Mouse (Mus musculus) testis, adult 2 months (tissue): ENCODE results near the gene Dmrtb1. TPM values are rescaled to one million over a fixed set of nuclear protein-coding genes. Genes with fewer than 3 reads are reported as not detected.

ENCODE experiments used
- H3K27ac ChIP-seq: fragments of 200-500 bp; 2 replicates; pipeline ENCODE4 v1.5.1; 2012; ENCODE audit warnings: low read depth, low read length; ENCODE audit not compliant: control insufficient read depth, insufficient read depth
- H3K27me3 ChIP-seq: fragments of 200-500 bp; 2 replicates; pipeline ENCODE4 v1.6.1; 2012; ENCODE audit warnings: mild to moderate bottlenecking, low read length, moderate library complexity; ENCODE audit not compliant: control insufficient read depth, insufficient read depth
- H3K36me3 ChIP-seq: fragments of 200-500 bp; 2 replicates; pipeline ENCODE4 v1.6.1; 2012; ENCODE audit warnings: mild to moderate bottlenecking, low read length; ENCODE audit not compliant: control insufficient read depth, insufficient read depth
- H3K4me1 ChIP-seq: fragments of 200-500 bp; 2 replicates; pipeline ENCODE4 v1.6.1; 2012; ENCODE audit warnings: low read length; ENCODE audit not compliant: control insufficient read depth, insufficient read depth
- H3K4me3 ChIP-seq: fragments of 200-500 bp; 2 replicates; pipeline ENCODE4 v1.5.1; 2012; ENCODE audit warnings: low read depth, mild to moderate bottlenecking, low read length, moderate library complexity, mixed read lengths; ENCODE audit not compliant: control insufficient read depth
- CTCF ChIP-seq: fragments of 200-500 bp; IDR thresholded peaks from 2 replicates; pipeline ENCODE4 v1.5.1; 2012; ENCODE audit warnings: low read depth, mild to moderate bottlenecking, inconsistent platforms, low read length, moderate library complexity; ENCODE audit not compliant: control insufficient read depth, insufficient read depth, insufficient replicate concordance
- POLR2A ChIP-seq: fragments of 200-500 bp; IDR thresholded peaks from 2 replicates; pipeline ENCODE4 v1.6.1; 2012; ENCODE audit warnings: low read depth, mild to moderate bottlenecking, inconsistent platforms, low read length, moderate library complexity; ENCODE audit not compliant: control insufficient read depth
- polyA plus RNA-seq: library from polyadenylated mRNA; depleted of rRNA; stranded (reverse); fragments of >200 nt; gene quantifications from 2 replicates; pipeline ENCODE4 v1.2.3, GENCODE M21; 2012; rRNA removed

Gene Dmrtb1
- polyA plus RNA-seq: 921 and 1,095 TPM in 2 replicates

GRCm38 (mm10) chr4:107684130-107684529, at the start of gene Dmrtb1:
Gene Dmrtb1 (minus strand): TSS chr4:107684230.
- Histone ChIP-seq H3K4me3 (peak within 1 kb of the TSS; percentile 82), H3K36me3 (no peaks in the 10 kb centered on the region), H3K27me3 (no peaks in the 10 kb centered on the region), H3K4me1 (peaks cover 15% of the 10 kb centered on the region), H3K27ac (peak within 1 kb of the TSS; percentile 98)
- TF ChIP-seq POLR2A (no peak), CTCF (no peak)

GRCm38 (mm10) chr4:107733603-107734002, 49.6 kb upstream of the Dmrtb1 start:
- TF ChIP-seq CTCF (no peak), POLR2A (no peak)
- Histone ChIP-seq H3K27ac (no peak overlapping the region), H3K27me3 (no peaks in the 10 kb centered on the region), H3K36me3 (no peaks in the 10 kb centered on the region), H3K4me1 (no peaks in the 10 kb centered on the region), H3K4me3 (no peak overlapping the region)

- no peaks in the 10 kb centered on the region for H3K27me3 ChIP-seq
- H3K4me1 ChIP-seq: no peaks in the 10 kb centered on the region
- no peak for TF ChIP-seq POLR2A
- no peak for TF ChIP-seq CTCF
- no peak overlapping the region for H3K4me3 ChIP-seq
- no peak overlapping the region for H3K27ac ChIP-seq
- no peaks in the 10 kb centered on the region for H3K36me3 ChIP-seq
Measured at GRCm38 (mm10) chr4:107732624-107733023, 48.6 kb upstream of the Dmrtb1 start.

GRCm38 (mm10) chr4:107732182-107732581, 48.2 kb upstream of the Dmrtb1 start:
- no peaks in the 10 kb centered on the region for H3K27me3 ChIP-seq
- no peaks in the 10 kb centered on the region for H3K36me3 ChIP-seq
- no peak overlapping the region for H3K4me3 ChIP-seq
- TF ChIP-seq CTCF (no peak), POLR2A (no peak)
- no peaks in the 10 kb centered on the region for H3K4me1 ChIP-seq
- no peak overlapping the region for H3K27ac ChIP-seq

- no peaks in the 10 kb centered on the region for H3K4me1 ChIP-seq
- TF ChIP-seq POLR2A (no peak), CTCF (no peak)
- no peak overlapping the region for H3K27ac ChIP-seq
- H3K4me3 ChIP-seq: no peak overlapping the region
- no peaks in the 10 kb centered on the region for H3K36me3 ChIP-seq
- H3K27me3 ChIP-seq: no peaks in the 10 kb centered on the region
Measured at GRCm38 (mm10) chr4:107731088-107731465, 47.0 kb upstream of the Dmrtb1 start.

- H3K36me3 ChIP-seq: no peaks in the 10 kb centered on the region
- no peaks in the 10 kb centered on the region for H3K4me1 ChIP-seq
- H3K27ac ChIP-seq: no peak overlapping the region
- TF ChIP-seq POLR2A (no peak), CTCF (no peak)
- no peak overlapping the region for H3K4me3 ChIP-seq
- H3K27me3 ChIP-seq: no peaks in the 10 kb centered on the region
Measured at GRCm38 (mm10) chr4:107730391-107731087, 46.5 kb upstream of the Dmrtb1 start.

- Histone ChIP-seq H3K4me1 (no peaks in the 10 kb centered on the region), H3K27ac (no peak overlapping the region), H3K27me3 (no peaks in the 10 kb centered on the region), H3K4me3 (no peak overlapping the region), H3K36me3 (no peaks in the 10 kb centered on the region)
- TF ChIP-seq POLR2A (no peak), CTCF (no peak)
Measured at GRCm38 (mm10) chr4:107725432-107725831, 41.4 kb upstream of the Dmrtb1 start.
